Mouse (Mus musculus): ENCODE measurements at regions not wholly inside any gene's neighbourhood (a gene's known extent, or its start where the extent isn't known, plus 50 kb on each side); places are given as distances from the start of the nearest gene placed in this dataset.

DNA sequence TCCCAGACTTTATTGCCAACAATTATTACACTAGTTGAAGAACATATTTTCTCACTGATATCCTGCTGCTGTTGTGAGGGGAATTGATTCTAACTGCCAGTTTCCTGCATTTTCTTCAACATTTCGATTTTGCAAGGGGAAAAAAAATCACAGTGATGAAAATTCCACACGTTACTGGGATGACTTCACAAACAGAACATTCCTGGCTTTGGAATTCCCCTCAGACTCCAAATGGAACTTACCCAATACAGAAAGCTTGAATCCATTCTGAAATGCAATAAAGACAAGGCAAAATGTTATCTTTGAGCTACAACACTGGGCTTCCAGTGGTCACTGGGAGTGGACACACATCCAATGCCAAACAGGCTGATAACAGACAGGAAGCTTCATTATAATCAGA, 546.7 kb upstream of the Jag1 start:
- DNase-seq (ENCODE audit: low spot score) = no peak
- H3K9me3 ChIP-seq = no peaks in the 10 kb centered on the region
- WGBS = 71% methylated on average over 2 of the region's 2 CpGs
- H3K4me1 ChIP-seq = peaks cover 9% of the 10 kb centered on the region
- H3K36me3 ChIP-seq (replicated peaks) = no peaks in the 10 kb centered on the region
- H3K4me3 ChIP-seq = no peak overlapping the region
- no peaks in the 10 kb centered on the region for H3K27me3 ChIP-seq (replicated peaks; ENCODE audit: low read depth, poor library complexity, severe bottlenecking)
- no peak overlapping the region for H3K27ac ChIP-seq (replicated peaks)

DNA sequence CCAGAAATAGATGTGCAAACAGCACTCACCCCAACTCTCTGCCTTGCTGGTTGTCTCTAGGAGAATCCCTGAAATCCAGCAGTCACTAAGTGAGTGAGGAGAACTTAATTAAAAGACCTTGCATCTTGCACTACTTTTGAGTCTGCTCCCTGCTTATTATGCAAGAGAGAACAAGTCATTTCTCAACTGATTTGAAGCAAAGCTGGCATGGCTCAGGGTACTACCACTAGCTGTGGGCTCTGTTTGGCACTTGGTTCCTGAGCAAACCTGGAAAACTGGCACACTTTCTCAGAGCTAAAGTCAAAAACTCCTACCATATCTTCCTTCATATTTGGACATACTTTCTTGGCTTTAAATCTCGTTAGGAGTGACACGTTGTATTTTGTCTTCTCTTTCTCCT, 545.8 kb upstream of the Jag1 start:
- H3K36me3 ChIP-seq (replicated peaks) = no peaks in the 10 kb centered on the region
- no peak overlapping the region for H3K27ac ChIP-seq (replicated peaks)
- no peaks in the 10 kb centered on the region for H3K27me3 ChIP-seq (replicated peaks; ENCODE audit: low read depth, poor library complexity, severe bottlenecking)
- no peaks in the 10 kb centered on the region for H3K9me3 ChIP-seq
- 92% methylated on average over 2 of the region's 2 CpGs for WGBS
- DNase-seq (ENCODE audit: low spot score) = no peak
- H3K4me3 ChIP-seq = no peak overlapping the region
- H3K4me1 ChIP-seq = peaks cover 9% of the 10 kb centered on the region

- Histone ChIP-seq H3K9me3 (no peaks in the 10 kb centered on the region), H3K27me3 (replicated peaks; ENCODE audit: low read depth, poor library complexity, severe bottlenecking) (no peaks in the 10 kb centered on the region), H3K4me1 (peaks cover 9% of the 10 kb centered on the region), H3K4me3 (no peak overlapping the region), H3K36me3 (replicated peaks) (no peaks in the 10 kb centered on the region), H3K27ac (replicated peaks) (no peak overlapping the region)
- WGBS = 74% methylated on average over 1 of the region's 1 CpGs
- DNase-seq (ENCODE audit: low spot score) = no peak
Measured at GRCm38 (mm10) chr2:137660449-137660848, 544.0 kb upstream of the Jag1 start.

GRCm38 (mm10) chr2:137654296-137654695, 537.9 kb upstream of the Jag1 start:
- Histone ChIP-seq H3K27ac (replicated peaks) (no peak overlapping the region), H3K4me3 (no peak overlapping the region), H3K36me3 (replicated peaks) (no peaks in the 10 kb centered on the region), H3K4me1 (peaks cover under 1% of the 10 kb centered on the region; the same call in 1 of the 2 replicates), H3K9me3 (0 out of 2 replicates have a peak, but pooled peaks cover 4% of the 10 kb centered on the region), H3K27me3 (replicated peaks; ENCODE audit: low read depth, poor library complexity, severe bottlenecking) (no peaks in the 10 kb centered on the region)
- 86% methylated on average over 3 of the region's 3 CpGs for WGBS
- no peak for DNase-seq (ENCODE audit: low spot score)

DNA sequence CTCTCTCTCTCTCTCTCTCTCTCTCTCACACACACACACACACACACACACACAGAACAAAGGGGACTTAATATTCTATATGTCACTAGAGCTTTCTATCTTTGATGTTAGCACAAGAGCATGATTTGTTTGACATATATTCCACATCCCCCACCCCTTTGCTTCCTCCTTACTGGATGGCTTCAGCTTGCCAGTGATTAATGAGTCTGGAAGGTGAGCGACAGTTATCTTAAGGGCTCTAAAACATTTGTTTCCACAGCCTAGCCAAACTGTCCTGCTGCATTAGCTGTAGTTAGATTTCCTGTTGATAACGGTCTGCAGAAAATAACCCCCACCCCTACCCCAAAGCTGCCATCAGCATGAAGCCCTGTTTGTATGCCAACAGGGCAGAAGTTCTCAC, 527.7 kb upstream of the Jag1 start:
- no peak overlapping the region for H3K27ac ChIP-seq (replicated peaks)
- WGBS = 53% methylated on average over 2 of the region's 2 CpGs
- no peak overlapping the region for H3K4me3 ChIP-seq
- no peaks in the 10 kb centered on the region for H3K9me3 ChIP-seq
- H3K27me3 ChIP-seq (replicated peaks; ENCODE audit: low read depth, poor library complexity, severe bottlenecking) = no peaks in the 10 kb centered on the region; the same call in 1 of the 2 replicates
- no peak for DNase-seq (ENCODE audit: low spot score)
- H3K36me3 ChIP-seq (replicated peaks) = no peaks in the 10 kb centered on the region
- H3K4me1 ChIP-seq = 0 out of 2 replicates have a peak, but pooled peaks cover 6% of the 10 kb centered on the region

GRCm38 (mm10) chr2:137643269-137644055, 527.0 kb upstream of the Jag1 start:
- Histone ChIP-seq H3K36me3 (replicated peaks) (no peaks in the 10 kb centered on the region), H3K27me3 (replicated peaks; ENCODE audit: low read depth, poor library complexity, severe bottlenecking) (no peaks in the 10 kb centered on the region; the same call in 1 of the 2 replicates), H3K27ac (replicated peaks) (no peak overlapping the region), H3K4me1 (0 out of 2 replicates have a peak, but pooled peaks cover 6% of the 10 kb centered on the region), H3K4me3 (no peak overlapping the region), H3K9me3 (no peaks in the 10 kb centered on the region)
- DNase-seq (ENCODE audit: low spot score) = no peak
- WGBS = 67% methylated on average over 10 of the region's 10 CpGs

- no peaks in the 10 kb centered on the region for H3K9me3 ChIP-seq
- no peak for DNase-seq (ENCODE audit: low spot score)
- WGBS = 79% methylated on average over 4 of the region's 4 CpGs
- no peak overlapping the region for H3K27ac ChIP-seq (replicated peaks)
- H3K36me3 ChIP-seq (replicated peaks) = no peaks in the 10 kb centered on the region
- no peaks in the 10 kb centered on the region for H3K27me3 ChIP-seq (replicated peaks; ENCODE audit: low read depth, poor library complexity, severe bottlenecking)
- no peaks in the 10 kb centered on the region for H3K4me1 ChIP-seq
- H3K4me3 ChIP-seq = no peak overlapping the region
Measured at GRCm38 (mm10) chr2:137635019-137635621, 518.7 kb upstream of the Jag1 start.

- H3K9me3 ChIP-seq = no peaks in the 10 kb centered on the region
- H3K36me3 ChIP-seq (replicated peaks) = no peaks in the 10 kb centered on the region
- no peak overlapping the region for H3K4me3 ChIP-seq
- DNase-seq (ENCODE audit: low spot score) = no peak
- H3K4me1 ChIP-seq = no peaks in the 10 kb centered on the region
- no peaks in the 10 kb centered on the region for H3K27me3 ChIP-seq (replicated peaks; ENCODE audit: low read depth, poor library complexity, severe bottlenecking)
- H3K27ac ChIP-seq (replicated peaks) = no peak overlapping the region
- WGBS = 80% methylated on average over 3 of the region's 3 CpGs
Measured at GRCm38 (mm10) chr2:137616637-137617036, 500.2 kb upstream of the Jag1 start.

GRCm38 (mm10) chr2:137613791-137614190, 497.3 kb upstream of the Jag1 start:
- peaks cover 2% of the 10 kb centered on the region; the same call in 1 of the 2 replicates for H3K4me1 ChIP-seq
- no peak overlapping the region for H3K27ac ChIP-seq (replicated peaks)
- H3K9me3 ChIP-seq = no peaks in the 10 kb centered on the region
- no peak for DNase-seq (ENCODE audit: low spot score)
- H3K27me3 ChIP-seq (replicated peaks; ENCODE audit: low read depth, poor library complexity, severe bottlenecking) = no peaks in the 10 kb centered on the region
- 93% methylated on average over 2 of the region's 2 CpGs for WGBS
- H3K36me3 ChIP-seq (replicated peaks) = no peaks in the 10 kb centered on the region
- H3K4me3 ChIP-seq = no peak overlapping the region

- no peak overlapping the region for H3K4me3 ChIP-seq
- WGBS = 56% methylated on average over 6 of the region's 6 CpGs
- H3K27me3 ChIP-seq (replicated peaks; ENCODE audit: low read depth, poor library complexity, severe bottlenecking) = no peaks in the 10 kb centered on the region
- H3K9me3 ChIP-seq = no peaks in the 10 kb centered on the region
- peaks cover 8% of the 10 kb centered on the region; the same call in 1 of the 2 replicates for H3K4me1 ChIP-seq
- no peak for DNase-seq (ENCODE audit: low spot score)
- no peaks in the 10 kb centered on the region for H3K36me3 ChIP-seq (replicated peaks)
- no peak overlapping the region for H3K27ac ChIP-seq (replicated peaks)
Measured at GRCm38 (mm10) chr2:137608506-137608905, 492.1 kb upstream of the Jag1 start.

DNA sequence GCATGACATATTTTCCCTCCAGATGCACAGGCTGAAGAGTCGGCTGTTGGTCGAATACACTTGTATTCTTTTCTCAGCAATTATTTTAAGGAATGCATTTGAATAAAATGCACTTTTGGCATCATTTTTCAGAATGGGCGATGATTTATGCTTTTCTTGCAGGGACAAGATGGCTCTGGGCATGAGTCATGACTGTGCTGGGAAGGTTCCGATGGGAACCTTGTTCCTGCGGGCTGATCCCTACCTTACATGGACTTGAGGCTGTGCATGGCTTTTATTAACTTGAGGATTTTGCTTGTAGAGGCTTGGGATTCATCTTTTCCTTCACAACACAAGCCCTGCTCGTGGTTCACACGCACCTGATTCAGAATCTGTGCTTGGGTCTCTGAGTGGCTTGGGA, 481.7 kb upstream of the Jag1 start:
- H3K36me3 ChIP-seq (replicated peaks) = no peaks in the 10 kb centered on the region
- DNase-seq (ENCODE audit: low spot score) = no peak
- no peaks in the 10 kb centered on the region for H3K4me1 ChIP-seq
- H3K27ac ChIP-seq (replicated peaks) = no peak overlapping the region
- no peaks in the 10 kb centered on the region for H3K27me3 ChIP-seq (replicated peaks; ENCODE audit: low read depth, poor library complexity, severe bottlenecking)
- WGBS = 89% methylated on average over 7 of the region's 7 CpGs
- H3K9me3 ChIP-seq = no peaks in the 10 kb centered on the region
- H3K4me3 ChIP-seq = no peak overlapping the region

GRCm38 (mm10) chr2:137594509-137594908, 478.1 kb upstream of the Jag1 start:
- H3K27ac ChIP-seq (replicated peaks) = no peak overlapping the region
- H3K36me3 ChIP-seq (replicated peaks) = no peaks in the 10 kb centered on the region
- H3K27me3 ChIP-seq (replicated peaks; ENCODE audit: low read depth, poor library complexity, severe bottlenecking) = no peaks in the 10 kb centered on the region
- DNase-seq (ENCODE audit: low spot score) = no peak
- no peaks in the 10 kb centered on the region for H3K9me3 ChIP-seq
- 91% methylated on average over 4 of the region's 4 CpGs for WGBS
- H3K4me1 ChIP-seq = no peaks in the 10 kb centered on the region
- no peak overlapping the region for H3K4me3 ChIP-seq

DNA sequence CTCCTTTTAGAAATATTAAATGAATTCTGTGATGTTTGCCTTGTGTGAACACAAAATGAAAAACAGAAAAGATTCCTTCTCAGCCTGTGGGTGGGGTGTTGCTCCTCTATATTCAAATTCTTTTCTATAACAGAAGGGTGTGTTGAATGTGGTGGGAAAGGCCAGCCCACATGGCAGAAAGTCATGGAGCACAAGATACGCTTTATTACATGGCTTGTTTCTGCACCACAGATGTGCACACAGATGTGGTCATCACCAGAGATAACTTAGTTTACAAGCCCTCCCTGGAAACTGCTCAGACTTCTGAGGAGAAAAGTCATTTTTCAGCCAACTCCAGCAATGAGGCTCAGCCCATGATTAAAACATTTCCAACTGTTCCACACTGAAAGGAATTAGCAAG, 475.1 kb upstream of the Jag1 start:
- no peak overlapping the region for H3K27ac ChIP-seq (replicated peaks)
- no peaks in the 10 kb centered on the region for H3K9me3 ChIP-seq
- WGBS = 96% methylated on average over 1 of the region's 1 CpGs
- DNase-seq (ENCODE audit: low spot score) = no peak
- no peak overlapping the region for H3K4me3 ChIP-seq
- H3K4me1 ChIP-seq = no peaks in the 10 kb centered on the region
- no peaks in the 10 kb centered on the region for H3K27me3 ChIP-seq (replicated peaks; ENCODE audit: low read depth, poor library complexity, severe bottlenecking)
- H3K36me3 ChIP-seq (replicated peaks) = no peaks in the 10 kb centered on the region
